Mouse (Mus musculus) gastrocnemius, adult 8-10 months (tissue): ENCODE measurements around the gene C1qtnf6. TPM values are rescaled to one million over a fixed set of nuclear protein-coding genes. Genes with fewer than 3 reads are reported as not detected.

Experiments used
- DNase-seq, 2 experiments: peaks; one replicate each; pipeline ENCODE4 v3.0.0; 2022; ENCODE audit warnings: low spot score in 2 of 2
- total RNA-seq, 4 experiments: library from RNA; stranded (reverse); gene quantifications; 2 replicates each; pipeline ENCODE4 v1.2.4; 2022

The C1qtnf6 gene
- total RNA-seq, 4 experiments from 2014 or later: 0.82 to 2.9 (median 1.6) TPM

- no peak for DNase-seq
Observed at GRCm38 (mm10) chr15:78481448-78482000, 49.7 kb downstream of the C1qtnf6 start.

GRCm38 (mm10) chr15:78480991-78481390 is 50.2 kb downstream of the C1qtnf6 start:
- no peak for DNase-seq

GRCm38 (mm10) chr15:78480111-78480510 is 51.1 kb downstream of the C1qtnf6 start:
- DNase-seq: no peak

- no peak for DNase-seq
Observed at GRCm38 (mm10) chr15:78479470-78479869, 51.7 kb downstream of the C1qtnf6 start.

GRCm38 (mm10) chr15:78478073-78478472 is 53.1 kb downstream of the C1qtnf6 start:
- no peak for DNase-seq

GRCm38 (mm10) chr15:78476878-78477277 is 54.3 kb downstream of the C1qtnf6 start:
- no peak for DNase-seq

- DNase-seq: no peak
Observed at GRCm38 (mm10) chr15:78475604-78476031, 55.6 kb downstream of the C1qtnf6 start.

GRCm38 (mm10) chr15:78473442-78473841 is 57.8 kb downstream of the C1qtnf6 start:
- DNase-seq: no peak

Other genes starting within 250 kb of the C1qtnf6 start
- under 1 TPM; 0.39 to 0.56 (median 0.43) TPM for gene Csf2rb2, start 225.7 kb downstream of the C1qtnf6 start, total RNA-seq
- gene Csf2rb, start 205.7 kb downstream of the C1qtnf6 start, total RNA-seq: under 1 TPM; 0.41 to 0.99 (median 0.81) TPM
- not detected for gene Tex33, start 135.5 kb downstream of the C1qtnf6 start, total RNA-seq
- gene Tst, start 125.5 kb downstream of the C1qtnf6 start, total RNA-seq: 10 to 100 TPM; 19.1 to 25.8 (median 22.3) TPM
- gene Mpst, start 125.0 kb downstream of the C1qtnf6 start, total RNA-seq: 10 to 100 TPM; 58.9 to 65.3 (median 59.7) TPM
- gene Kctd17, start 102.9 kb downstream of the C1qtnf6 start, total RNA-seq: 10 to 100 TPM in 1 of 4 experiments, 1 to 10 TPM in 3; 5.9 to 10.3 (median 8.2) TPM
- under 1 TPM in 1 of 4 experiments, not detected in 3; 0.11 TPM for gene Tmprss6, start 62.8 kb downstream of the C1qtnf6 start, total RNA-seq
- gene Il2rb, start 36.1 kb downstream of the C1qtnf6 start, total RNA-seq: not detected
- not detected for gene Sstr3, start 13.3 kb upstream of the C1qtnf6 start, total RNA-seq
- 1 to 10 TPM in 2 of 4 experiments, not detected in 2; 1.1 to 1.3 TPM for gene Rac2, start 41.4 kb upstream of the C1qtnf6 start, total RNA-seq
- 1 to 10 TPM in 2 of 4 experiments, under 1 TPM in 2; 0.80 to 1.9 (median 1.1) TPM for gene Cyth4, start 65.6 kb upstream of the C1qtnf6 start, total RNA-seq
- under 1 TPM in 3 of 4 experiments, not detected in 1; 0.05 to 0.11 (median 0.07) TPM for gene Elfn2, start 187.4 kb upstream of the C1qtnf6 start, total RNA-seq
- 1 to 10 TPM; 2.3 to 3.6 (median 2.7) TPM for gene Mfng, start 242.1 kb upstream of the C1qtnf6 start, total RNA-seq